Mouse (Mus musculus) CH12.LX (cell line): ENCODE measurements around the gene Ahrr. TPM values are rescaled to one million over a fixed set of nuclear protein-coding genes. Genes with fewer than 3 reads are reported as not detected.

ENCODE experiments used
- DNase-seq: peaks from one replicate; pipeline ENCODE4 v3.0.0-alpha.2; 2013; ENCODE audit errors: extremely low read depth
- H3K27ac ChIP-seq: 2 replicates; pipeline ENCODE4 v1.5.1; 2012; ENCODE audit warnings: low read depth, mild to moderate bottlenecking, control low read depth, moderate library complexity; ENCODE audit not compliant: insufficient read depth
- H3K27me3 ChIP-seq: replicated peaks from 2 replicates; pipeline ENCODE3; 2012; ENCODE audit warnings: inconsistent platforms
- H3K36me3 ChIP-seq, 2 experiments: replicated peaks in 1 of 2; 2 replicates each; pipeline versions ENCODE3 to v1.6.1; 2012; ENCODE audit warnings: inconsistent platforms in 1 of 2, low read length in 1 of 2, mild to moderate bottlenecking in 1 of 2, mixed read lengths in 1 of 2, moderate library complexity in 1 of 2; ENCODE audit not compliant: control insufficient read depth in 1 of 2, insufficient read depth in 1 of 2
- H3K4me1 ChIP-seq, 2 experiments: 2 replicates each; pipeline ENCODE4 v1.6.1; 2012; ENCODE audit warnings: inconsistent platforms in 1 of 2, moderate library complexity in 1 of 2; ENCODE audit not compliant: insufficient read depth in 2 of 2, control insufficient read depth in 1 of 2
- H3K4me2 ChIP-seq: 2 replicates; pipeline ENCODE4 v1.6.1; 2012; ENCODE audit warnings: low read depth, mild to moderate bottlenecking, control low read depth; ENCODE audit not compliant: poor library complexity, insufficient read depth, severe bottlenecking
- H3K4me3 ChIP-seq, 3 experiments: fragments of 150-350 bp in 1 of 3; sonication (generic) in 1 of 3; replicated peaks in 1 of 3; 2 replicates each; pipeline versions ENCODE3 to v1.5.1; 2011 to 2012; ENCODE audit warnings: low read depth in 2 of 3, low read length in 2 of 3, mild to moderate bottlenecking in 2 of 3, moderate library complexity in 2 of 3, control low read depth in 1 of 3, improper control_type of control experiment in 1 of 3, inconsistent platforms in 1 of 3, mixed read lengths in 1 of 3; ENCODE audit not compliant: poor library complexity in 1 of 3
- H3K79me2 ChIP-seq: replicated peaks from 2 replicates; pipeline ENCODE4 v1.6.1; 2012; ENCODE audit warnings: mild to moderate bottlenecking, moderate library complexity; ENCODE audit not compliant: control insufficient read depth, poor library complexity, insufficient read depth, severe bottlenecking; ENCODE audit errors: extremely low read depth
- H3K9ac ChIP-seq: 2 replicates; pipeline ENCODE4 v1.6.1; 2012; ENCODE audit warnings: low read depth, mild to moderate bottlenecking, control low read depth, moderate library complexity; ENCODE audit not compliant: insufficient read depth
- H3K9me3 ChIP-seq: replicated peaks from 2 replicates; pipeline ENCODE3; 2012; ENCODE audit warnings: low read length, inconsistent platforms, mixed read lengths
- BHLHE40 ChIP-seq: IDR thresholded peaks from 2 replicates; pipeline ENCODE4 v1.6.1; 2011; ENCODE audit warnings: mild to moderate bottlenecking, low read depth, low read length, improper control_type of control experiment
- CHD1 ChIP-seq: IDR thresholded peaks from 2 replicates; pipeline ENCODE4 v1.6.1; 2012; ENCODE audit warnings: low read depth, low read length, improper control_type of control experiment, inconsistent platforms
- CHD2 ChIP-seq: IDR thresholded peaks from 2 replicates; pipeline ENCODE4 v1.6.1; 2011; ENCODE audit warnings: low read length, improper control_type of control experiment
- CTCF ChIP-seq, 2 experiments: IDR thresholded peaks in 1 of 2; conservative IDR thresholded peaks in 1 of 2; 2 replicates each; pipeline ENCODE4 v1.5.1; 2011 to 2012; ENCODE audit warnings: low read depth in 2 of 2, low read length in 2 of 2, improper control_type of control experiment in 1 of 2, inconsistent platforms in 1 of 2, mild to moderate bottlenecking in 1 of 2, moderate library complexity in 1 of 2
- E2F4 ChIP-seq: IDR thresholded peaks from 2 replicates; pipeline ENCODE4 v1.6.1; 2011; ENCODE audit warnings: low read depth, low read length, improper control_type of control experiment; ENCODE audit not compliant: insufficient replicate concordance
- ELF1 ChIP-seq: IDR thresholded peaks from 2 replicates; pipeline ENCODE4 v1.6.1; 2014; ENCODE audit warnings: low read depth, mild to moderate bottlenecking, inconsistent platforms, low read length, improper control_type of control experiment
- EP300 ChIP-seq: IDR thresholded peaks from 2 replicates; pipeline ENCODE4 v1.6.1; 2011; ENCODE audit warnings: low read length, improper control_type of control experiment
- ETS1 ChIP-seq: conservative IDR thresholded peaks from 2 replicates; pipeline ENCODE4 v1.6.1; 2012; ENCODE audit warnings: low read depth, mild to moderate bottlenecking, inconsistent platforms, low read length, improper control_type of control experiment, moderate library complexity
- GABPA ChIP-seq: IDR thresholded peaks from 2 replicates; pipeline ENCODE4 v1.6.1; 2012; ENCODE audit warnings: low read depth, low read length, improper control_type of control experiment, inconsistent platforms; ENCODE audit not compliant: insufficient replicate concordance
- HCFC1 ChIP-seq: IDR thresholded peaks from 2 replicates; pipeline ENCODE4 v1.6.1; 2012; ENCODE audit warnings: low read depth, mild to moderate bottlenecking, inconsistent platforms, low read length, improper control_type of control experiment
- IRF4 ChIP-seq: IDR thresholded peaks from 2 replicates; pipeline ENCODE4 v1.6.1; 2014; ENCODE audit warnings: low read depth, mild to moderate bottlenecking, inconsistent platforms, low read length, improper control_type of control experiment
- JUN ChIP-seq: IDR thresholded peaks from 2 replicates; pipeline ENCODE4 v1.6.1; 2011; ENCODE audit warnings: low read depth, mild to moderate bottlenecking, low read length, improper control_type of control experiment, moderate library complexity; ENCODE audit not compliant: insufficient read depth
- JUND ChIP-seq: conservative IDR thresholded peaks from 2 replicates; pipeline ENCODE4 v1.6.1; 2011; ENCODE audit warnings: low read depth, low read length, improper control_type of control experiment
- KAT2A ChIP-seq: IDR thresholded peaks from 2 replicates; pipeline ENCODE4 v1.6.1; 2012; ENCODE audit warnings: low read length, improper control_type of control experiment, inconsistent platforms; ENCODE audit not compliant: insufficient replicate concordance
- MAFK ChIP-seq: IDR thresholded peaks from 2 replicates; pipeline ENCODE4 v1.6.1; 2011; ENCODE audit warnings: low read length, improper control_type of control experiment; ENCODE audit not compliant: insufficient replicate concordance
- MAX ChIP-seq: IDR thresholded peaks from 2 replicates; pipeline ENCODE4 v1.6.1; 2011; ENCODE audit warnings: low read length, improper control_type of control experiment
- MAZ ChIP-seq: IDR thresholded peaks from 2 replicates; pipeline ENCODE4 v1.6.1; 2012; ENCODE audit warnings: low read depth, mild to moderate bottlenecking, inconsistent platforms, low read length, improper control_type of control experiment, moderate library complexity
- MEF2A ChIP-seq: IDR thresholded peaks from 2 replicates; pipeline ENCODE4 v1.6.1; 2014; ENCODE audit warnings: low read depth, mild to moderate bottlenecking, inconsistent platforms, low read length, improper control_type of control experiment, borderline replicate concordance
- MXI1 ChIP-seq: IDR thresholded peaks from 2 replicates; pipeline ENCODE4 v1.6.1; 2011; ENCODE audit warnings: mild to moderate bottlenecking, low read depth, low read length, improper control_type of control experiment
- MYC ChIP-seq: IDR thresholded peaks from 2 replicates; pipeline ENCODE4 v1.6.1; 2011; ENCODE audit warnings: low read depth, mild to moderate bottlenecking, improper control_type of control experiment, low read length
- NELFE ChIP-seq: IDR thresholded peaks from 2 replicates; pipeline ENCODE4 v1.6.1; 2011; ENCODE audit warnings: low read depth, low read length, improper control_type of control experiment
- NRF1 ChIP-seq: IDR thresholded peaks from 2 replicates; pipeline ENCODE4 v1.6.1; 2014; ENCODE audit warnings: low read depth, mild to moderate bottlenecking, inconsistent platforms, low read length, improper control_type of control experiment, moderate library complexity
- PAX5 ChIP-seq: IDR thresholded peaks from 2 replicates; pipeline ENCODE4 v1.6.1; 2012; ENCODE audit warnings: low read length, inconsistent platforms, mixed read lengths
- POLR2A ChIP-seq: IDR thresholded peaks from 2 replicates; pipeline ENCODE4 v1.6.1; 2011; ENCODE audit warnings: low read depth, mild to moderate bottlenecking, improper control_type of control experiment, low read length
- POLR2AphosphoS2 ChIP-seq: IDR thresholded peaks from 2 replicates; pipeline ENCODE4 v1.6.1; 2011; ENCODE audit warnings: low read depth, low read length, improper control_type of control experiment
- RAD21 ChIP-seq: IDR thresholded peaks from 2 replicates; pipeline ENCODE4 v1.6.1; 2011; ENCODE audit warnings: low read depth, mild to moderate bottlenecking, low read length, improper control_type of control experiment, moderate library complexity
- RCOR1 ChIP-seq: conservative IDR thresholded peaks from 2 replicates; pipeline ENCODE4 v1.6.1; 2012; ENCODE audit warnings: low read depth, mild to moderate bottlenecking, inconsistent platforms, low read length, improper control_type of control experiment
- SIN3A ChIP-seq: IDR thresholded peaks from 2 replicates; pipeline ENCODE4 v1.6.1; 2012; ENCODE audit warnings: low read length, improper control_type of control experiment, inconsistent platforms
- SMC3 ChIP-seq: IDR thresholded peaks from 2 replicates; pipeline ENCODE4 v1.6.1; 2011; ENCODE audit warnings: low read depth, low read length, improper control_type of control experiment
- TBP ChIP-seq: conservative IDR thresholded peaks from 2 replicates; pipeline ENCODE4 v1.6.1; 2011; ENCODE audit warnings: low read depth, low read length, improper control_type of control experiment
- TCF12 ChIP-seq: IDR thresholded peaks from 2 replicates; pipeline ENCODE4 v1.6.1; 2014; ENCODE audit warnings: low read depth, mild to moderate bottlenecking, inconsistent platforms, low read length, improper control_type of control experiment
- UBTF ChIP-seq: IDR thresholded peaks from 2 replicates; pipeline ENCODE4 v1.6.1; 2012; ENCODE audit warnings: low read depth, mild to moderate bottlenecking, inconsistent platforms, low read length, improper control_type of control experiment, moderate library complexity
- USF1 ChIP-seq: IDR thresholded peaks from 2 replicates; pipeline ENCODE4 v1.6.1; 2014; ENCODE audit warnings: low read depth, mild to moderate bottlenecking, inconsistent platforms, low read length, improper control_type of control experiment
- USF2 ChIP-seq: conservative IDR thresholded peaks from 2 replicates; pipeline ENCODE4 v1.6.1; 2011; ENCODE audit warnings: low read depth, low read length, improper control_type of control experiment
- ZC3H11A ChIP-seq: IDR thresholded peaks from 2 replicates; pipeline ENCODE4 v1.6.1; 2012; ENCODE audit warnings: low read depth, mild to moderate bottlenecking, inconsistent platforms, low read length, improper control_type of control experiment
- ZKSCAN1 ChIP-seq: IDR thresholded peaks from 2 replicates; pipeline ENCODE4 v1.6.1; 2012; ENCODE audit warnings: low read depth, inconsistent platforms, low read length, improper control_type of control experiment, borderline replicate concordance
- ZMIZ1 ChIP-seq: IDR thresholded peaks from 2 replicates; pipeline ENCODE4 v1.6.1; 2012; ENCODE audit warnings: low read depth, mild to moderate bottlenecking, inconsistent platforms, low read length, improper control_type of control experiment
- ZNF384 ChIP-seq: IDR thresholded peaks from 2 replicates; pipeline ENCODE4 v1.6.1; 2012; ENCODE audit warnings: low read depth, low read length, improper control_type of control experiment, inconsistent platforms
- dilution Hi-C: fragments of 300-500 bp; cut with MboI; formaldehyde crosslinking; loops from 2 replicates; pipeline ENCODE4 v1.14.3; 2020; ENCODE audit warnings: low sequenced_read_pairs; ENCODE audit not compliant: extremely low pct_unique_long_range_greater_than_20kb, extremely low pct_ligation_motif_present
- in situ Hi-C: fragments of 300-500 bp; cut with MboI; formaldehyde crosslinking; loops from 3 replicates; pipeline ENCODE4 v1.14.3; 2019; ENCODE audit warnings: low sequenced_read_pairs, low pct_ligation_motif_present, low pct_unique_long_range_greater_than_20kb, mixed read lengths
- polyA plus RNA-seq: library from polyadenylated mRNA; unstranded; fragments of >175 nt; gene quantifications from 2 replicates; pipeline ENCODE4 v1.2.1, GENCODE M21; 2012; ENCODE audit warnings: low read depth; ENCODE audit not compliant: insufficient read length
- total RNA-seq, 2 experiments: library from RNA; depleted of rRNA; stranded (reverse); fragments of 300-350 nt in 1 of 2; fragments of >200 nt in 1 of 2; gene quantifications; 2 replicates each; pipeline ENCODE4 v1.2.3; 2012 to 2014

Gene Ahrr
- total and polyA plus RNA-seq, 3 experiments = 0.90 to 1.0 (median 1.0) TPM

GRCm38 (mm10) chr13:74208317-74208985, 83.7 kb downstream of the Ahrr start, which contains the start of gene Exoc3:
TSS of gene Exoc3 (minus strand) at chr13:74208732.
- Histone ChIP-seq H3K4me3 (peak within 1 kb of the TSS; percentile 76 to 98 (median 83)), H3K27me3 (no peaks in the 10 kb centered on the region), H3K4me1 (peaks cover 5 to 31% of the 10 kb centered on the region in 2 experiments; a peak in 3 of 4 replicates), H3K79me2 (peaks cover 10% of the 10 kb centered on the region), H3K9me3 (no peaks in the 10 kb centered on the region), H3K4me2 (peak within 1 kb of the TSS; percentile 97), H3K27ac (peak within 1 kb of the TSS; percentile 47; the same call in 1 of the 2 replicates), H3K36me3 (peaks cover 12 to 28% of the 10 kb centered on the region in 2 experiments), H3K9ac (peak within 1 kb of the TSS; percentile 86)
- in situ Hi-C loops = no loop called here
- TF ChIP-seq ZMIZ1 (peak; percentile 85), JUN (no peak), GABPA (no peak; the same call in 1 of the 2 replicates), POLR2A (peak; percentile 94), JUND (no peak), E2F4 (no peak), HCFC1 (peak; percentile 89), IRF4 (peak; percentile 58; the same call in 1 of the 2 replicates), NELFE (peak; percentile 95), UBTF (no peak), TBP (peak; percentile 88), ZNF384 (no peak), POLR2AphosphoS2 (peak; percentile 75; the same call in 1 of the 2 replicates), RAD21 (no peak), EP300 (no peak), TCF12 (peak; percentile 88), BHLHE40 (no peak), MEF2A (peak; percentile 49; the same call in 1 of the 2 replicates), MAX (peak; percentile 76), USF1 (no peak), ZKSCAN1 (no peak), ETS1 (0 out of 2 replicates have a peak, but pooled peaks have one; percentile 12), ELF1 (peak; percentile 92), KAT2A (peak; percentile 84; the same call in 1 of the 2 replicates), USF2 (no peak), SIN3A (peak; percentile 80), MYC (peak; percentile 67; the same call in 1 of the 2 replicates), CTCF (conservative IDR thresholded peaks at IDR 0.05 in 1 of 2, IDR thresholded peaks at IDR 0.05 in 1 of 2; ENCODE audit: low read depth in 2 of 2, low read length in 2 of 2) (no peak), ZC3H11A (no peak), MAZ (0 out of 2 replicates have a peak, but pooled peaks have one; percentile 44), SMC3 (no peak), CHD2 (no peak), RCOR1 (0 out of 2 replicates have a peak, but pooled peaks have one; percentile 49), MAFK (no peak), MXI1 (peak; percentile 88), NRF1 (0 out of 2 replicates have a peak, but pooled peaks have one; percentile 18), CHD1 (no peak), PAX5 (no peak)
- dilution Hi-C loops = no loop called here
- peak; percentile 91 for DNase-seq
